Mouse (Mus musculus) C2C12 (cell line): ENCODE measurements around the gene Pou2f2. TPM values are rescaled to one million over a fixed set of nuclear protein-coding genes. Genes with fewer than 3 reads are reported as not detected.

Experiments used
- H3K27me3 ChIP-seq: one replicate; pipeline ENCODE4 v1.6.1; 2011; ENCODE audit not compliant: control insufficient read depth, insufficient read depth, insufficient read length
- H3K36me3 ChIP-seq: one replicate; pipeline ENCODE4 v1.6.1; 2011; ENCODE audit not compliant: control insufficient read depth, insufficient read depth
- H3K4me3 ChIP-seq: one replicate; pipeline ENCODE4 v1.5.1; 2011; ENCODE audit warnings: mild to moderate bottlenecking, control low read depth; ENCODE audit not compliant: poor library complexity, insufficient read depth, severe bottlenecking
- H3K79me2 ChIP-seq: one replicate; pipeline ENCODE4 v1.6.1; 2011; ENCODE audit not compliant: control insufficient read depth, insufficient read depth
- H3K79me3 ChIP-seq: one replicate; pipeline ENCODE4 v1.6.1; 2011; ENCODE audit warnings: low read depth, control low read depth
- H3ac ChIP-seq: one replicate; pipeline ENCODE3; 2011; ENCODE audit warnings: low read depth; ENCODE audit not compliant: control insufficient read depth, insufficient read length
- CEBPB ChIP-seq: IDR thresholded peaks from one replicate; pipeline ENCODE4 v1.6.1; 2011; ENCODE audit warnings: low read depth, mild to moderate bottlenecking, control low read depth, moderate library complexity
- CTCF ChIP-seq: IDR thresholded peaks from one replicate; pipeline ENCODE4 v1.5.1; 2011; ENCODE audit not compliant: control insufficient read depth, insufficient read depth, insufficient read length
- FOSL1 ChIP-seq: IDR thresholded peaks from one replicate; pipeline ENCODE4 v1.8.0; 2011; ENCODE audit warnings: mild to moderate bottlenecking, low read length; ENCODE audit not compliant: poor library complexity, insufficient read depth, severe bottlenecking
- MAX ChIP-seq: IDR thresholded peaks from one replicate; pipeline ENCODE4 v1.6.1; 2011; ENCODE audit warnings: mild to moderate bottlenecking, control low read depth
- MYOD1 ChIP-seq: IDR thresholded peaks from one replicate; pipeline ENCODE4 v1.6.1; 2011; ENCODE audit warnings: low read depth; ENCODE audit not compliant: control insufficient read depth, insufficient read length
- MYOG ChIP-seq: IDR thresholded peaks from one replicate; pipeline ENCODE4 v1.6.1; 2011; ENCODE audit not compliant: control insufficient read depth, insufficient read length; ENCODE audit errors: extremely low read depth
- USF1 ChIP-seq: IDR thresholded peaks from one replicate; pipeline ENCODE4 v1.6.1; 2011; ENCODE audit warnings: low read depth, mild to moderate bottlenecking, control low read depth, moderate library complexity
- polyA plus RNA-seq: library from polyadenylated mRNA; unstranded; fragments of >200 nt; fragmentation: generic; extraction: Trizol; gene quantifications from one replicate; pipeline ENCODE4 v1.2.1, GENCODE M21; 2012; ENCODE audit warnings: missing spikeins

The Pou2f2 gene
- polyA plus RNA-seq, 1 experiment = 0.02 TPM

DNA sequence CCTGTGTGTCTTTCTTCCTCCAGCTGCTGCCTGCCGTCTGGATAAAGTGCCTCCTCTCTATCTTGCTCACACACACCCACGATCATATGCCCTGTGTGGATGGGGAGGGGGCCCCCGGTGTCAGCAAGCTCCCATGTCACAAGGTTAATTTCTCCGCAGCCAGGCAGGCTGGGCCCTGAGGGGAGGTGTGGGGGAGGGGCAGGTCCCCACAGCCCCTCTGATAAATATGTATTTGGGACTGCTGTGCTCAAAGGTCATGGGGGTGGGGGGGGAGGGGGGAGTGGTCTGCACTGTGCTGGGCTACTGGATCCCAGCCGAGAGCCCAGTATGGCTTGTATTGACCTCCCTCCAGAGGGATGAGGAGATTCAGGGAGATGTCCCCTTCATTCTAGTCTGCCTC lies 6.9 kb downstream of the Pou2f2 start:
- Histone ChIP-seq H3K79me3 (no peaks in the 10 kb centered on the region), H3K4me3 (no peak overlapping the region), H3ac (no peak overlapping the region), H3K36me3 (no peaks in the 10 kb centered on the region), H3K79me2 (no peaks in the 10 kb centered on the region), H3K27me3 (peaks cover 92% of the 10 kb centered on the region)
- TF ChIP-seq MYOD1 = no peak
- no peak for TF ChIP-seq USF1
- TF ChIP-seq CEBPB = no peak
- TF ChIP-seq CTCF = no peak
- TF ChIP-seq MYOG = no peak
- no peak for TF ChIP-seq FOSL1
- TF ChIP-seq MAX = no peak

DNA sequence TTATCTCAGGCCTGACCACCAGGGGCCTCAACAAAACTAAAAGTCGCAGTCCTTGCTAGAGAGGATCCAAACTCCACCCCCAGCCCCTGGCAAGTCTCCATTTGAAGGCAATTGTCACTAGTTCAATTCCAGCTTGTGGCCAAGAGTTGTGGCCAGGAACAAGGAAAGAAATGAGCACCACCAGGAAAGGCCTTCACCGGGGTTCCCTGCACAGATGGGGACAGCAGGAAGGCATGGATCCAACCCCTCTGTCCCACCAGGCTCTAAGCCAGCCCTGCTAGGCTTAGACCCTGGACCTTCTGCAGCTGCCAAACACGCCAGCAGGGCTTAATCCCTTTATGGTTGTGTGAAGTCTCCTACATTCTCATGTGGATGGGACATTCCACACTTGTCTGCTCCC lies 8.9 kb downstream of the Pou2f2 start:
- no peaks in the 10 kb centered on the region for H3K79me3 ChIP-seq
- no peaks in the 10 kb centered on the region for H3K36me3 ChIP-seq
- H3K4me3 ChIP-seq = no peak overlapping the region
- H3K79me2 ChIP-seq = no peaks in the 10 kb centered on the region
- TF ChIP-seq FOSL1 (no peak), MYOD1 (no peak), CEBPB (no peak), MAX (no peak)
- peaks cover 76% of the 10 kb centered on the region for H3K27me3 ChIP-seq
- no peak overlapping the region for H3ac ChIP-seq

DNA sequence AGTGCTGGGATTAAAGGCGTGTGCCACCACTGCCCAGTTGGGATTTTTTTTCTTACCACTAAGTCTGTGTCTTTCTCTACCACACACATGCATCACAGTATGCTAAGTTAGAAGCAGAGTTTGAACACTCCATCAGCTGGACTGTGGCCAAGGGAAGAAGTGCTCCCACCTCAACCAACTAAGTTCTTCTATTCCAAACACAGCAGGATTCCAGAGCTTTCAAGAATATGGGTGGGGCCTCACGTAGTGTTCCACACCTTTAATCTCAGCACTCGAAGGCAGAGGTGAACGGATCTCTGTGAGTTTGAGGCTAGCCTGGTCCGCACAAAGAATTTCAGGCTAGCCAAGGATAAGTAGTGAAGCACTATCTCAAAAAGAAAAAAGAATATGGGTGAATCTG lies 13.4 kb downstream of the Pou2f2 start:
- no peak for TF ChIP-seq MAX
- no peak for TF ChIP-seq FOSL1
- TF ChIP-seq USF1 = no peak
- H3K79me3 ChIP-seq = no peaks in the 10 kb centered on the region
- H3K79me2 ChIP-seq = no peaks in the 10 kb centered on the region
- no peak overlapping the region for H3K4me3 ChIP-seq
- H3ac ChIP-seq = no peak overlapping the region
- H3K27me3 ChIP-seq = peaks cover 70% of the 10 kb centered on the region
- no peaks in the 10 kb centered on the region for H3K36me3 ChIP-seq

GRCm38 (mm10) chr7:25156158-25156648 lies 23.3 kb downstream of the Pou2f2 start:
- peaks cover 18% of the 10 kb centered on the region for H3K27me3 ChIP-seq
- no peak overlapping the region for H3ac ChIP-seq
- H3K4me3 ChIP-seq = no peak overlapping the region
- no peaks in the 10 kb centered on the region for H3K79me2 ChIP-seq
- no peaks in the 10 kb centered on the region for H3K36me3 ChIP-seq
- no peaks in the 10 kb centered on the region for H3K79me3 ChIP-seq
- TF ChIP-seq USF1 (no peak), MYOG (no peak), MAX (no peak), FOSL1 (no peak), MYOD1 (no peak), CTCF (no peak), CEBPB (no peak)

GRCm38 (mm10) chr7:25155469-25156157 lies 23.9 kb downstream of the Pou2f2 start:
- H3K36me3 ChIP-seq = no peaks in the 10 kb centered on the region
- no peak overlapping the region for H3ac ChIP-seq
- H3K27me3 ChIP-seq = peaks cover 20% of the 10 kb centered on the region
- TF ChIP-seq FOSL1 = no peak
- no peak overlapping the region for H3K4me3 ChIP-seq
- no peaks in the 10 kb centered on the region for H3K79me2 ChIP-seq
- H3K79me3 ChIP-seq = no peaks in the 10 kb centered on the region

- no peaks in the 10 kb centered on the region for H3K79me2 ChIP-seq
- no peak overlapping the region for H3ac ChIP-seq
- H3K4me3 ChIP-seq = no peak overlapping the region
- no peaks in the 10 kb centered on the region for H3K36me3 ChIP-seq
- TF ChIP-seq MAX (no peak), USF1 (no peak), CTCF (no peak), MYOG (no peak)
- H3K27me3 ChIP-seq = peaks cover 22% of the 10 kb centered on the region
- no peaks in the 10 kb centered on the region for H3K79me3 ChIP-seq
These were observed 24.9 kb downstream of the Pou2f2 start for GRCm38 (mm10) chr7:25154648-25155047.
